Comparison of ENCODE assay signal across 21 mouse cellular contexts in the genomic region with DNA sequence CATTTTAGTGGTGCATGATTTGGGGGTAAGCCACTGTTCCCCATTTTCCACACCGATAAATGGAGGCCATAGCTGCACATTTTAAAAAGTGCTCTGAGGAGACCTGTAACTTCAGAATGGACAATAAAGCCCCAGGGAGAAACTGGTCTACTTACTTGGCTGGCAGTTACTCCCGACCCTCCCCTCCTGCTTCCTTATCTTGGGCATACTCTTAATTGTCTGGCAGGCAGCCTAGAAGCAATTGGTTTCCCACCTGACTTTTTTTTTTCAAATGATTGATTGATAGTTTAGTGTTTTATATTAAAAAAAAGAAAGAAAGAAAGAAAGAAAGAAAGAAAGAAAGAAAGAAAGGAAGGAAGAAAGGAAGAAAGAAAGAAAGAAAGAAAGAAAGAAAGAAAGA. TPM values are rescaled to one million over a fixed set of nuclear protein-coding genes. Genes with fewer than 3 reads are reported as not detected.
DNase-seq lines count a peak whose midpoint lies in the region; ATAC-seq and TF ChIP-seq lines count a peak whose summit lies in the region.
"Had no signal": no experiment of that assay in that cellular context is flagged by ENCODE, and none has a peak within 500 bp of the region (broad histone marks: within the 10 kb centered on the region; RNA-seq: fewer than 3 reads in every experiment).

No protein-coding gene starts in this region.

- no peak overlapping the region for H3K4me3 ChIP-seq in forebrain, embryonic 14.5 days (ENCODE audit: low read depth, low read length)
- no peak overlapping the region for H3K4me3 ChIP-seq in forebrain, postnatal 0 days (ENCODE audit: low read depth, low read length)
- H3K4me3 ChIP-seq in forebrain, embryonic 16.5 days (replicated peaks; ENCODE audit: low read length) = no peak overlapping the region
- H3K4me3 ChIP-seq in forebrain, embryonic 10.5 days = no peak overlapping the region
- no peak overlapping the region for H3K4me3 ChIP-seq in olfactory bulb, adult 2 months (ENCODE audit: insufficient read depth, low read depth, low read length)
- H3K4me3 ChIP-seq in lung, adult 2 months (replicated peaks; ENCODE audit: extremely low read depth, low read depth, low read length) = no peak overlapping the region
- H3K4me3 ChIP-seq: embryonic facial prominence, embryonic 10.5 days; embryonic facial prominence, embryonic 12.5 days; forebrain, embryonic 13.5 days had no signal

- H3K27ac ChIP-seq in forebrain, embryonic 14.5 days (ENCODE audit: low read depth, low read length) = no peak overlapping the region
- no peak overlapping the region for H3K27ac ChIP-seq in forebrain, postnatal 0 days (ENCODE audit: low read depth, low read length)
- H3K27ac ChIP-seq in forebrain, embryonic 16.5 days (ENCODE audit: low read length) = peak overlapping the region; percentile 39; the same call in 1 of the 2 replicates
- H3K27ac ChIP-seq in forebrain, embryonic 10.5 days = no peak overlapping the region
- H3K27ac ChIP-seq in olfactory bulb, adult 2 months (ENCODE audit: insufficient read depth, low read depth, low read length) = peak overlapping the region; percentile 92
- H3K27ac ChIP-seq: embryonic facial prominence, embryonic 10.5 days; embryonic facial prominence, embryonic 12.5 days; forebrain, embryonic 13.5 days had no signal

- DNase-seq in forebrain, embryonic 14.5 days (ENCODE audit: low spot score) = peak; percentile 25
- DNase-seq in forebrain, postnatal 0 days = no peak
- DNase-seq in forebrain, embryonic 10.5 days (ENCODE audit: extremely low spot score, low spot score) = no peak
- no peak for DNase-seq in lung, adult 2 months
- DNase-seq: adrenal gland, adult 2 months; adrenal gland, postnatal 10 days; adrenal gland, postnatal 25 days; B cell, adult 2 months; cerebellum, adult 11-12 months; cerebellum, adult 2 months; cerebellum, adult 9-10 months; cerebellum, postnatal 10 days; cerebellum, postnatal 25 days had no signal

- H3K9ac ChIP-seq in forebrain, embryonic 14.5 days (ENCODE audit: low read length) = no peak overlapping the region
- H3K9ac ChIP-seq in forebrain, postnatal 0 days = no peak overlapping the region
- H3K9ac ChIP-seq in forebrain, embryonic 16.5 days (replicated peaks; ENCODE audit: low read depth, low read length) = no peak overlapping the region
- H3K9ac ChIP-seq: embryonic facial prominence, embryonic 12.5 days; forebrain, embryonic 13.5 days had no signal

- no peaks in the 10 kb centered on the region for H3K36me3 ChIP-seq in forebrain, embryonic 14.5 days (ENCODE audit: control insufficient read depth, insufficient read depth, low read length)
- no peaks in the 10 kb centered on the region for H3K36me3 ChIP-seq in forebrain, postnatal 0 days (ENCODE audit: insufficient read depth)
- no peaks in the 10 kb centered on the region for H3K36me3 ChIP-seq in forebrain, embryonic 16.5 days (ENCODE audit: control insufficient read depth, insufficient read depth)
- no peaks in the 10 kb centered on the region for H3K36me3 ChIP-seq in forebrain, embryonic 10.5 days (replicated peaks)
- H3K36me3 ChIP-seq: embryonic facial prominence, embryonic 10.5 days; embryonic facial prominence, embryonic 12.5 days; G1E had no signal

- no peak for ATAC-seq in forebrain, embryonic 14.5 days
- no peak for ATAC-seq in forebrain, postnatal 0 days
- ATAC-seq in forebrain, embryonic 16.5 days = no peak
- ATAC-seq: CD4-positive, CD25-positive, alpha-beta regulatory T cell, adult 4 months; forebrain, embryonic 13.5 days had no signal

- no peaks in the 10 kb centered on the region for H3K27me3 ChIP-seq in forebrain, embryonic 14.5 days (replicated peaks; ENCODE audit: control insufficient read depth, insufficient read depth, low read length)
- H3K27me3 ChIP-seq in forebrain, postnatal 0 days (ENCODE audit: insufficient read depth, low read length) = no peaks in the 10 kb centered on the region
- no peaks in the 10 kb centered on the region for H3K27me3 ChIP-seq in forebrain, embryonic 16.5 days (replicated peaks; ENCODE audit: control insufficient read depth, insufficient read depth, low read length)
- H3K27me3 ChIP-seq in forebrain, embryonic 10.5 days (ENCODE audit: poor library complexity, severe bottlenecking) = no peaks in the 10 kb centered on the region
- H3K27me3 ChIP-seq: CH12.LX; embryonic facial prominence, embryonic 12.5 days; forebrain, embryonic 13.5 days had no signal

- H3K4me2 ChIP-seq in forebrain, embryonic 14.5 days (ENCODE audit: low read length) = no peak overlapping the region
- no peak overlapping the region for H3K4me2 ChIP-seq in forebrain, postnatal 0 days (ENCODE audit: low read depth)
- H3K4me2 ChIP-seq in forebrain, embryonic 16.5 days (ENCODE audit: low read length) = no peak overlapping the region
- H3K4me2 ChIP-seq: embryonic facial prominence, embryonic 12.5 days; forebrain, embryonic 13.5 days had no signal

- WGBS in forebrain, embryonic 14.5 days = 40% methylated on average over 2 of the region's 2 CpGs
- WGBS in forebrain, postnatal 0 days = 44% methylated on average over 2 of the region's 2 CpGs
- WGBS in forebrain, embryonic 16.5 days = 33% methylated on average over 2 of the region's 2 CpGs
- WGBS in forebrain, embryonic 10.5 days = 69% methylated on average over 2 of the region's 2 CpGs
- 39% methylated on average over 2 of the region's 2 CpGs for WGBS in olfactory bulb, adult 2 months
- WGBS in lung, adult 2 months = 53% methylated on average over 2 of the region's 2 CpGs

- TF ChIP-seq CTCF in forebrain, postnatal 0 days (IDR thresholded peaks at IDR 0.05; ENCODE audit: low read depth) = no peak
- no peak for TF ChIP-seq CTCF in olfactory bulb, adult 2 months (IDR thresholded peaks at IDR 0.05; ENCODE audit: insufficient read depth, low read depth, low read length)
- no peak for TF ChIP-seq CTCF in lung, adult 2 months (IDR thresholded peaks at IDR 0.05; ENCODE audit: insufficient read depth, low read length)

- no peak for TF ChIP-seq POLR2A in olfactory bulb, adult 2 months (IDR thresholded peaks at IDR 0.05; ENCODE audit: insufficient read depth, low read depth, low read length)
- no peak for TF ChIP-seq POLR2A in lung, adult 2 months (IDR thresholded peaks at IDR 0.05; ENCODE audit: borderline replicate concordance, extremely low read depth, low read depth, low read length)

- no peaks in the 10 kb centered on the region for H3K9me3 ChIP-seq in forebrain, embryonic 14.5 days (replicated peaks; ENCODE audit: control insufficient read depth, low read length)
- no peaks in the 10 kb centered on the region for H3K9me3 ChIP-seq in forebrain, postnatal 0 days (ENCODE audit: low read length)
- no peaks in the 10 kb centered on the region for H3K9me3 ChIP-seq in forebrain, embryonic 16.5 days (ENCODE audit: control insufficient read depth, low read length)
- no peaks in the 10 kb centered on the region for H3K9me3 ChIP-seq in forebrain, embryonic 10.5 days
- H3K9me3 ChIP-seq: embryonic facial prominence, embryonic 10.5 days; embryonic facial prominence, embryonic 12.5 days; forebrain, embryonic 13.5 days; G1E had no signal

- H3K4me1 ChIP-seq in forebrain, embryonic 14.5 days (ENCODE audit: control insufficient read depth, insufficient read depth, low read length) = no peaks in the 10 kb centered on the region
- H3K4me1 ChIP-seq in forebrain, postnatal 0 days (ENCODE audit: insufficient read depth) = no peaks in the 10 kb centered on the region
- H3K4me1 ChIP-seq in forebrain, embryonic 16.5 days (replicated peaks; ENCODE audit: control insufficient read depth, insufficient read depth, low read length) = peaks cover 14% of the 10 kb centered on the region
- peaks cover 20% of the 10 kb centered on the region for H3K4me1 ChIP-seq in forebrain, embryonic 10.5 days
- peaks cover 40% of the 10 kb centered on the region for H3K4me1 ChIP-seq in olfactory bulb, adult 2 months (ENCODE audit: control insufficient read depth, insufficient read depth, low read length)
- H3K4me1 ChIP-seq in lung, adult 2 months (ENCODE audit: control insufficient read depth, insufficient read depth, low read length) = no peaks in the 10 kb centered on the region
- H3K4me1 ChIP-seq: embryonic facial prominence, embryonic 12.5 days had no signal

RNA-seq across cellular contexts. Expression of gene Ndrg4, which starts 19.3 kb away (rescaled TPM):
- 154 and 209 TPM in 2 replicates for polyA plus RNA-seq in forebrain, embryonic 14.5 days (2014; fragmentation: Nextera tagmentation; extraction: Ambion mirVana)
- 549 and 619 TPM in 2 replicates for total RNA-seq in forebrain, postnatal 0 days (2014; rRNA removed)
- 428 and 484 TPM in 2 replicates for polyA plus RNA-seq in forebrain, postnatal 0 days (2015; fragmentation: Nextera tagmentation; extraction: Ambion mirVana)
- 221 and 296 TPM in 2 replicates for polyA plus RNA-seq in forebrain, embryonic 16.5 days (2015; fragmentation: Nextera tagmentation; extraction: Ambion mirVana)
- 14.7 and 16.7 TPM in 2 replicates for polyA plus RNA-seq in forebrain, embryonic 10.5 days (2016; fragmentation: Nextera tagmentation; extraction: Ambion mirVana)
- 472 and 1,489 TPM in 2 replicates for polyA plus RNA-seq in olfactory bulb, adult 2 months (2012; ENCODE audit: insufficient read depth, insufficient read length, low replicate concordance, missing spikeins)
- polyA plus RNA-seq in lung, adult 2 months (2012; rRNA removed) = 17.4 and 21.5 TPM in 2 replicates
- polyA plus RNA-seq: G1E had no signal

RNA-seq across cellular contexts. Expression of gene Gins3, which starts 24.3 kb away (rescaled TPM):
- 11.5 and 13.3 TPM in 2 replicates for polyA plus RNA-seq in forebrain, embryonic 14.5 days (2014; fragmentation: Nextera tagmentation; extraction: Ambion mirVana)
- 3.8 and 4.3 TPM in 2 replicates for total RNA-seq in forebrain, postnatal 0 days (2014; rRNA removed)
- polyA plus RNA-seq in forebrain, postnatal 0 days (2015; fragmentation: Nextera tagmentation; extraction: Ambion mirVana) = 3.2 and 4.4 TPM in 2 replicates
- polyA plus RNA-seq in forebrain, embryonic 16.5 days (2015; fragmentation: Nextera tagmentation; extraction: Ambion mirVana) = 10.8 and 11.5 TPM in 2 replicates
- polyA plus RNA-seq in forebrain, embryonic 10.5 days (2016; fragmentation: Nextera tagmentation; extraction: Ambion mirVana) = 34.9 and 37.1 TPM in 2 replicates
- polyA plus RNA-seq in olfactory bulb, adult 2 months (2012; ENCODE audit: insufficient read depth, insufficient read length, low replicate concordance, missing spikeins) = not detected in 2 replicates
- 0.91 and 1.3 TPM in 2 replicates for polyA plus RNA-seq in lung, adult 2 months (2012; rRNA removed)

RNA-seq across cellular contexts. Expression of gene Setd6, which starts 58.2 kb away (rescaled TPM):
- polyA plus RNA-seq in forebrain, embryonic 14.5 days (2014; fragmentation: Nextera tagmentation; extraction: Ambion mirVana) = 26.0 and 26.2 TPM in 2 replicates
- 24.9 and 29.8 TPM in 2 replicates for total RNA-seq in forebrain, postnatal 0 days (2014; rRNA removed)
- 37.1 and 40.0 TPM in 2 replicates for polyA plus RNA-seq in forebrain, postnatal 0 days (2015; fragmentation: Nextera tagmentation; extraction: Ambion mirVana)
- 28.1 and 31.2 TPM in 2 replicates for polyA plus RNA-seq in forebrain, embryonic 16.5 days (2015; fragmentation: Nextera tagmentation; extraction: Ambion mirVana)
- 29.5 and 31.0 TPM in 2 replicates for polyA plus RNA-seq in forebrain, embryonic 10.5 days (2016; fragmentation: Nextera tagmentation; extraction: Ambion mirVana)
- polyA plus RNA-seq in olfactory bulb, adult 2 months (2012; ENCODE audit: insufficient read depth, insufficient read length, low replicate concordance, missing spikeins) = not detected in 2 replicates
- polyA plus RNA-seq in lung, adult 2 months (2012; rRNA removed) = 8.9 and 13.8 TPM in 2 replicates

Comparison
In these comparisons a context has a peak if more than half of its experiments do, and no peak if none do; other contexts are left out.
1. H3K27ac ChIP-seq: peak in forebrain, embryonic 16.5 days (single experiment) and olfactory bulb, adult 2 months (single experiment); none in forebrain, embryonic 14.5 days (single experiment), forebrain, postnatal 0 days (single experiment) and forebrain, embryonic 10.5 days (single experiment).